Mouse (Mus musculus) midbrain, embryonic 13.5 days (tissue): ENCODE results near the gene Slc7a6os. TPM values are rescaled to one million over a fixed set of nuclear protein-coding genes. Genes with fewer than 3 reads are reported as not detected.

ENCODE experiments used
- ATAC-seq: fragments of 200-750 bp; cut with Nextera tagmentation; 2 replicates; pipeline ENCODE4 v1.8.0; 2017; ENCODE audit warnings: mild to moderate bottlenecking, moderate TSS enrichment, moderate library complexity
- H3K27ac ChIP-seq: fragments of 300-500 bp; sonication (generic); 2 replicates; pipeline ENCODE4 v1.5.1; 2015; ENCODE audit warnings: inconsistent platforms, mild to moderate bottlenecking, moderate library complexity
- H3K27me3 ChIP-seq: fragments of 300-500 bp; sonication (generic); 2 replicates; pipeline ENCODE4 v1.6.1; 2015; ENCODE audit warnings: mild to moderate bottlenecking, inconsistent platforms
- H3K36me3 ChIP-seq: fragments of 300-500 bp; sonication (generic); 2 replicates; pipeline ENCODE4 v1.6.1; 2015; ENCODE audit warnings: mild to moderate bottlenecking, inconsistent platforms
- H3K4me1 ChIP-seq: fragments of 300-500 bp; sonication (generic); replicated peaks from 2 replicates; pipeline ENCODE4 v1.6.1; 2015; ENCODE audit warnings: inconsistent platforms
- H3K4me2 ChIP-seq: fragments of 300-500 bp; sonication (generic); replicated peaks from 2 replicates; pipeline ENCODE4 v1.6.1; 2015; ENCODE audit warnings: moderate library complexity, mild to moderate bottlenecking, inconsistent platforms
- H3K4me3 ChIP-seq: fragments of 300-500 bp; sonication (generic); replicated peaks from 2 replicates; pipeline ENCODE4 v1.5.1; 2015; ENCODE audit warnings: mild to moderate bottlenecking, inconsistent platforms
- H3K9ac ChIP-seq: fragments of 300-500 bp; sonication (generic); replicated peaks from 2 replicates; pipeline ENCODE4 v1.6.1; 2015; ENCODE audit warnings: mild to moderate bottlenecking, inconsistent platforms
- H3K9me3 ChIP-seq: fragments of 300-500 bp; sonication (generic); 2 replicates; pipeline ENCODE4 v1.6.1; 2016; ENCODE audit warnings: mild to moderate bottlenecking, inconsistent platforms
- whole genome bisulfite sequencing: fragments of 180-500 bp; shearing (Covaris S2); methylation state at CpG from one replicate; pipeline ENCODE4 v1.1.7; 2015; 5-methylcytosine and 5-hydroxymethylcytosine counted together
- polyA plus RNA-seq: library from polyadenylated mRNA; unstranded; fragments of >200 nt; fragmentation: Nextera tagmentation; extraction: Ambion mirVana; gene quantifications from 2 replicates; pipeline ENCODE4 v1.2.1, GENCODE M21; 2015

Slc7a6os gene
- polyA plus RNA-seq, 1 experiment from 2014 or later: 42.6 TPM

GRCm38 (mm10) chr8:106169934-106170480, 40.7 kb downstream of the Slc7a6os start:
- Histone ChIP-seq H3K9me3 (no peaks in the 10 kb centered on the region), H3K9ac (peak overlapping the region; percentile 91), H3K27ac (no peak overlapping the region), H3K4me3 (peak overlapping the region; percentile 83), H3K27me3 (no peaks in the 10 kb centered on the region), H3K4me1 (peaks cover 19% of the 10 kb centered on the region), H3K36me3 (0 out of 2 replicates have a peak, but pooled peaks cover 4% of the 10 kb centered on the region), H3K4me2 (peak overlapping the region; percentile 92)
- 43% methylated on average over 6 of the region's 6 CpGs for WGBS
- no peak for ATAC-seq

- Histone ChIP-seq H3K9me3 (no peaks in the 10 kb centered on the region), H3K27ac (peak overlapping the region; percentile 95), H3K36me3 (peaks cover 8% of the 10 kb centered on the region), H3K9ac (peak overlapping the region; percentile 91), H3K27me3 (no peaks in the 10 kb centered on the region), H3K4me2 (peak overlapping the region; percentile 92), H3K4me1 (peaks cover 19% of the 10 kb centered on the region), H3K4me3 (peak overlapping the region; percentile 83)
- WGBS: 3% methylated on average over 54 of the region's 54 CpGs
- peak; percentile 82 for ATAC-seq
Observed at GRCm38 (mm10) chr8:106169017-106169933, 41.5 kb downstream of the Slc7a6os start.

- Histone ChIP-seq H3K27me3 (no peaks in the 10 kb centered on the region), H3K4me3 (peak within 1 kb of the TSS; percentile 83), H3K4me2 (peak within 1 kb of the TSS; percentile 92), H3K9me3 (no peaks in the 10 kb centered on the region), H3K4me1 (peaks cover 19% of the 10 kb centered on the region), H3K9ac (peak within 1 kb of the TSS; percentile 91), H3K36me3 (peaks cover 16% of the 10 kb centered on the region), H3K27ac (peak within 1 kb of the TSS; percentile 95)
- under 1% methylated on average over 59 of the region's 59 CpGs for WGBS
- peak; percentile 93 for ATAC-seq
Observed at GRCm38 (mm10) chr8:106168356-106169016, 42.2 kb downstream of the Slc7a6os start, which contains the start of gene Slc7a6. Gene Slc7a6, plus strand, starts transcription at chr8:106168857.

- no peak for ATAC-seq
- no peak overlapping the region for H3K27ac ChIP-seq
- H3K27me3 ChIP-seq: no peaks in the 10 kb centered on the region
- no peak overlapping the region for H3K4me3 ChIP-seq
- H3K4me1 ChIP-seq: peaks cover 18% of the 10 kb centered on the region
- H3K9me3 ChIP-seq: no peaks in the 10 kb centered on the region
- WGBS: 47% methylated on average over 4 of the region's 4 CpGs
- peaks cover 46% of the 10 kb centered on the region for H3K36me3 ChIP-seq
- no peak overlapping the region for H3K9ac ChIP-seq
- no peak overlapping the region for H3K4me2 ChIP-seq
Observed at GRCm38 (mm10) chr8:106165460-106165859, 45.3 kb downstream of the Slc7a6os start.

- Histone ChIP-seq H3K4me1 (peaks cover 8% of the 10 kb centered on the region), H3K9me3 (no peaks in the 10 kb centered on the region), H3K27me3 (no peaks in the 10 kb centered on the region), H3K27ac (no peak overlapping the region), H3K36me3 (peaks cover 58% of the 10 kb centered on the region), H3K4me3 (no peak overlapping the region), H3K9ac (no peak overlapping the region), H3K4me2 (no peak overlapping the region)
- ATAC-seq: no peak
- WGBS: 93% methylated on average over 9 of the region's 9 CpGs
Observed at GRCm38 (mm10) chr8:106163251-106163650, 47.5 kb downstream of the Slc7a6os start.

GRCm38 (mm10) chr8:106159876-106160275, 50.9 kb downstream of the Slc7a6os start:
- WGBS: 90% methylated on average over 6 of the region's 6 CpGs
- no peak for ATAC-seq
- H3K4me3 ChIP-seq: no peak overlapping the region
- H3K9me3 ChIP-seq: no peaks in the 10 kb centered on the region
- no peaks in the 10 kb centered on the region for H3K27me3 ChIP-seq
- H3K9ac ChIP-seq: no peak overlapping the region
- H3K27ac ChIP-seq: no peak overlapping the region
- H3K4me2 ChIP-seq: no peak overlapping the region
- H3K36me3 ChIP-seq: peaks cover 76% of the 10 kb centered on the region
- no peaks in the 10 kb centered on the region for H3K4me1 ChIP-seq

- Histone ChIP-seq H3K4me2 (no peak overlapping the region), H3K27ac (no peak overlapping the region), H3K4me1 (no peaks in the 10 kb centered on the region), H3K36me3 (peaks cover 69% of the 10 kb centered on the region), H3K9ac (no peak overlapping the region), H3K4me3 (no peak overlapping the region), H3K27me3 (no peaks in the 10 kb centered on the region), H3K9me3 (no peaks in the 10 kb centered on the region)
- 91% methylated on average over 10 of the region's 10 CpGs for WGBS
- no peak for ATAC-seq
Observed at GRCm38 (mm10) chr8:106158381-106158780, 52.4 kb downstream of the Slc7a6os start.

- no peaks in the 10 kb centered on the region for H3K27me3 ChIP-seq
- H3K36me3 ChIP-seq: peaks cover 59% of the 10 kb centered on the region
- ATAC-seq: no peak
- H3K4me1 ChIP-seq: no peaks in the 10 kb centered on the region
- no peak overlapping the region for H3K27ac ChIP-seq
- H3K9me3 ChIP-seq: no peaks in the 10 kb centered on the region
- no peak overlapping the region for H3K9ac ChIP-seq
- no peak overlapping the region for H3K4me3 ChIP-seq
- no peak overlapping the region for H3K4me2 ChIP-seq
- WGBS: 97% methylated on average over 1 of the region's 1 CpGs
Observed at GRCm38 (mm10) chr8:106157419-106157818, 53.3 kb downstream of the Slc7a6os start.

- Histone ChIP-seq H3K36me3 (peaks cover 24% of the 10 kb centered on the region), H3K4me1 (peaks cover 19% of the 10 kb centered on the region), H3K4me3 (no peak overlapping the region), H3K9me3 (no peaks in the 10 kb centered on the region), H3K27me3 (no peaks in the 10 kb centered on the region), H3K4me2 (no peak overlapping the region), H3K9ac (no peak overlapping the region), H3K27ac (no peak overlapping the region)
- WGBS: 89% methylated on average over 4 of the region's 4 CpGs
- no peak for ATAC-seq
Observed at GRCm38 (mm10) chr8:106152876-106153275, 57.9 kb downstream of the Slc7a6os start.

GRCm38 (mm10) chr8:106151041-106151440, 59.7 kb downstream of the Slc7a6os start:
- peak overlapping the region; percentile 63 for H3K4me3 ChIP-seq
- no peaks in the 10 kb centered on the region for H3K27me3 ChIP-seq
- peak overlapping the region; percentile 66 for H3K4me2 ChIP-seq
- peaks cover 19% of the 10 kb centered on the region for H3K4me1 ChIP-seq
- WGBS: 87% methylated on average over 9 of the region's 9 CpGs
- no peaks in the 10 kb centered on the region for H3K9me3 ChIP-seq
- no peak overlapping the region for H3K27ac ChIP-seq
- peak overlapping the region; percentile 73 for H3K9ac ChIP-seq
- no peak for ATAC-seq
- H3K36me3 ChIP-seq: peaks cover 10% of the 10 kb centered on the region
